Mouse (Mus musculus) heart, adult 18-20 months (tissue): ENCODE results near the gene Helz2. TPM values are rescaled to one million over a fixed set of nuclear protein-coding genes. Genes with fewer than 3 reads are reported as not detected.
"Not testable (repeated sequence)": the region's sequence is repeated elsewhere in the genome, so short reads cannot be mapped to it uniquely, and the experiment has no call there.

ENCODE experiments used
- DNase-seq, 2 experiments: peaks; one replicate each; pipeline ENCODE4 v3.0.0; 2021 to 2022; ENCODE audit warnings: mixed read lengths in 1 of 2
- total RNA-seq, 2 experiments: library from RNA; stranded (reverse); gene quantifications; 2 replicates each; pipeline ENCODE4 v1.2.3; 2021

Gene Helz2
- total RNA-seq, 2 experiments from 2014 or later, result 8.4 to 11.1 TPM

GRCm38 (mm10) chr2:181193044-181193443 is 48.8 kb downstream of the Helz2 start:
- DNase-seq, result no peak

DNA sequence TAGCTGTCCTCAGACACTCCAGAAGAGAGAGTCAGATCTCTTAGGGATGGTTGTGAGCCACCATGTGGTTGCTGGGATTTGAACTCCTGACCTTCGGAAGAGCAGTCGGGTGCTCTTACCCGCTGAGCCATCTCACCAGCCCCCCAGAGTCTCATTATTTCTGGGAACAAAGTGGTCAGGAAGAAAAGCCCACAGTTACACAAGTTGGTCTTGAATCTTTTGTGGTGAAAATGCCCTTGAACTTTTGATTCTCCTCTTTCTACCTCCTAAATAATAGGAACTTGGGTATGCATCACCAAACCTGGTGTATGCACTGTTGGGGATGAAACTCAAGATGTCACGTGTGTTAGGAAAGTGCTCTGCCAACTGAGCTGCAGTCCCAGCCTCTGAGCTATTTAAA is 49.9 kb downstream of the Helz2 start:
- no peak for DNase-seq

- not testable (repeated sequence) for DNase-seq
Observed at GRCm38 (mm10) chr2:181191385-181191784, 50.4 kb downstream of the Helz2 start.

- no peak for DNase-seq
Observed at GRCm38 (mm10) chr2:181189321-181189720, 52.5 kb downstream of the Helz2 start.

DNA sequence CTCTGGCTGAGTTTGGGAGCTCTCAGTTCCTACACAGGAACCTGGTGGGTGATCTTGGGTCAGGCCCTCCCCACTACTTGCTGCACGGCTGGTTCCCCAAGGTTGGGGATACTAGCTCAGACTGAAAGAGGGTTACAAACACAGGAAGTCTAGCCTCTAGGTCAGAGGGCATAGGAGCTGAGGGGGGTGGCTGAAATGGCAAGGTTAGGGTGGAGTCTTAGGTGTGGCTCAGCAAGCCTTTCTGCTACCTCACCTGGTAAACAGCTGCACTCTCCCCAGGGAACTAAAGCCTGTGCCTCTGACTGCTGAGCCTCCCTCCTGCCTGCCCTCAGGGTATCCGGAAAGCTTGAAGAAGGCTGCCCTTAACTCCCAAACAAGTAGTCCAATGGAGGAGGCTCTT is 53.1 kb downstream of the Helz2 start:
- peak; percentile 31 to 56 for DNase-seq

DNA sequence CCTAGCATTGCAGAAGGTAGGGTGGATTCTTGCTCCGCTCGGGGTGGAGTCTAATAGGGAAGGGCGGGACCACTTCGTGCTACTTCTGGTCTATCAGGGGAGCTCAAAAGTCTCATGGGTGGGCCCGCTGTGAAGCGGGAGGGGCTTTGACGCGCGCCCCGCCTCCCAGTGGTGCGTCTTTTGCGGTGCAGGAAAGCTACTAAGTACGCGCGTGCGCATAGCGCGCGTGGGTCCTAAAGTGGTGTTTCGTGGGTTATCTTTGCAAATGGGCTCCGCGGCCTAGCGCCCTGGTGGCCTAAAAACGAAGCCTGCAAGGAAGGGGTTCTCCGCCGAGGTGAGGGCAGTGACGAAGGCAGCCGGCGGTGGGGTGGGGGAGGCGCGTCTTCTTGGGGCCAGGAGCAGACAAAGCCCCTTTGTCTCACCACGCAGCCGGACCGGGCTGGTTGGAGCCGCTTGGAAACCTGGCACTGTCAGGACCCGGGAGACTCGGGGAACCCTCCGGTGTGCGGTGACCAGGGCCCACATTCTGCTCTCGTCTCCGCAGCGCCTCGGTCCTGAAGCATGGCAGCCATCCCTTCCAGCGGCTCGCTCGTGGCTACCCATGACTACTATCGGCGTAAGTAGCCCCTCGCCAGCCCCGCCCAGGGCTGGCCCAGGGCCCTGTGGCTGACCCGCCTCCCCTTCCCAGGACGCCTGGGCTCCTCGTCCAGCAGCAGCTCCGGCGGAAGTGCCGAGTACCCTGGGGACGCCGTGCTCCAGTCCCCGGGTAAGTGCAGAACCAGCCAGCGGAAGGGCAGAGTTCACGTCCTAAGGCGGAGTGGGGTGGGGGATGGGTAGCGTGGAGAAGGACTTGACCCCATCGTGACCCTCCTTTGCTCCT is 54.5 kb downstream of the Helz2 start, which contains the start of gene Ppdpf:
Gene Ppdpf (plus strand): TSS at position 127 of the 880 bp plus-strand sequence.
- DNase-seq, result peak; percentile 96 to 98

GRCm38 (mm10) chr2:181186635-181187034 is 55.2 kb downstream of the Helz2 start:
- peak; percentile 92 for DNase-seq

DNA sequence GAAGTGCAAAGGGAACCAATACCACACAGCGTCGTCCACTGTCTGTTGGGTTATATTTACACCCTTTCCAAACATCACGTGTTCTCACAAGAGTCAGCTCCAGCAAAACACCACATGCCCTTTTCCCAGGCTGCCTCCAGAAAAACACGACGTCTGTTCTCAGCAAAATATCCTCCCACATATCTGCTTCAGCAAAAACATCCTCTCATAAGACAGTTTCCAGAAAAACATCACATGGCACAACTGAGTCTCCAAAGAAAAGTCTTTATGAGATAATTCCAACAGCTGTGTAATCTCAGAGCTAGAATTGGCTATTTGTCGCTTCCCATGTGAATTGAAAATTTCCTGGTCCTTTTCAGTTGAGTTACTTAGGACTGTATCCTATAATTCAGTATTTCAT is 60.9 kb downstream of the Helz2 start:
- peak; percentile 44 to 60 for DNase-seq

DNA sequence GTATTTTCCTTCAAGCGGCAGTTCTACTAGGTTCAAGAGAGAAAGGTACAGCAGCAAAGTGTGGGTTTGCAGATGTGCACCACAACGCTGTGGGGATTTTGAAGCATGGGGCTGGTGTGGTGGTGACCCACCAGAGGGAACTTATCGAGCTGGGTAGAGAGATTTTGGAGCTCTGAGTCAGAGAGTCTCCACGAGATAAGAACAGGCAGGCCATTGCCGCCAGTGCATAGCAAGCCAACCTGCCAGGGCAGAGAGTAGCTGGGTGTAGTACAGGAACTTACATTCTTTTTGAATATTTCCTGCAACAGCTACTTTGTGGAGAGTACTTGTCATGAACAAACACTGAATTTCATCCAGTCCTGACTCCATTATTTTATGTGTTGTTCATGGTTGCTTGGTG is 63.4 kb downstream of the Helz2 start:
- DNase-seq, result no peak

DNA sequence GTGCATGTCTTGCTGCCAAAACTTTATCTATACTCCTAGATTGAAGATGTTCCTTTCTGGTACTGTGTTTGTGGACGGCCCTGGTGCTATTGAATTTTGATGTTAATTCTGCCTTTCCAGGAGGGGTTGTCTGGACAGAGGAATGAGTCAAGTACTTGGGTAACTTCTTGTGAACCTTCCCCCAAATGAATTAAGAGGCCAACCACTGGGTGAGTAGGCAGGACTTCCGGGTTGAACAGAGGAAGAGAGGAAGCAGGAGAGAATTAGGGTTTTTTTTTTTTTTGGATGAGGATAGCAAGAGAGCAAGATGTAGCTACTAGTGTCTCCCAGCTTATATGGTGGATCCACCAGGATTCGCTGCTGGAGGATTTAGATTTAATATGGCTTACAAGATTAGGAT is 63.8 kb downstream of the Helz2 start:
- DNase-seq, result no peak

Other genes with a start within 250 kb of the Helz2 start
- gene Chrna4, start 198.5 kb downstream of the Helz2 start, total RNA-seq, result not detected
- under 1 TPM in 1 of 2 experiments, not detected in 1; 0.03 TPM for gene Kcnq2, start 106.7 kb downstream of the Helz2 start, total RNA-seq
- gene Eef1a2, start 85.0 kb downstream of the Helz2 start, total RNA-seq, result 1,000 to 10,000 TPM; 1,477 to 1,557 TPM
- gene Ppdpf, start 54.8 kb downstream of the Helz2 start, total RNA-seq, result 10 to 100 TPM; 47.6 to 56.8 TPM
- under 1 TPM in 1 of 2 experiments, not detected in 1; 0.08 TPM for gene Ptk6, start 39.2 kb downstream of the Helz2 start, total RNA-seq
- under 1 TPM; 0.35 to 0.44 TPM for gene Srms, start 28.8 kb downstream of the Helz2 start, total RNA-seq
- gene Fndc11, start 22.0 kb downstream of the Helz2 start, total RNA-seq, result not detected
- gene Gmeb2, start 46.0 kb upstream of the Helz2 start, total RNA-seq, result 1 to 10 TPM; 8.9 to 9.5 TPM
- gene Stmn3, start 72.5 kb upstream of the Helz2 start, total RNA-seq, result under 1 TPM in 1 of 2 experiments, not detected in 1; 0.41 TPM
- 10 to 100 TPM in 1 of 2 experiments, 1 to 10 TPM in 1; 7.2 to 11.3 TPM for gene Rtel1, start 77.7 kb upstream of the Helz2 start, total RNA-seq
- gene Zgpat, start 122.9 kb upstream of the Helz2 start, total RNA-seq, result 10 to 100 TPM; 15.3 to 18.0 TPM
- 10 to 100 TPM; 50.7 to 65.7 TPM for gene Arfrp1, start 123.4 kb upstream of the Helz2 start, total RNA-seq
- gene Lime1, start 138.1 kb upstream of the Helz2 start, total RNA-seq, result 1 to 10 TPM; 3.3 to 6.3 TPM
- gene Zbtb46, start 217.4 kb upstream of the Helz2 start, total RNA-seq, result 10 to 100 TPM in 1 of 2 experiments, 1 to 10 TPM in 1; 9.4 to 11.2 TPM